Mouse (Mus musculus) testis, adult 2 months (tissue): Measurements from ENCODE around the gene Pogz.

ENCODE experiments used
- CTCF ChIP-seq: fragments of 200-500 bp; IDR thresholded peaks from 2 replicates; pipeline ENCODE4 v1.5.1; 2012; ENCODE audit warnings: low read depth, mild to moderate bottlenecking, inconsistent platforms, low read length, moderate library complexity; ENCODE audit not compliant: control insufficient read depth, insufficient read depth, insufficient replicate concordance
- POLR2A ChIP-seq: fragments of 200-500 bp; IDR thresholded peaks from 2 replicates; pipeline ENCODE4 v1.6.1; 2012; ENCODE audit warnings: low read depth, mild to moderate bottlenecking, inconsistent platforms, low read length, moderate library complexity; ENCODE audit not compliant: control insufficient read depth

DNA sequence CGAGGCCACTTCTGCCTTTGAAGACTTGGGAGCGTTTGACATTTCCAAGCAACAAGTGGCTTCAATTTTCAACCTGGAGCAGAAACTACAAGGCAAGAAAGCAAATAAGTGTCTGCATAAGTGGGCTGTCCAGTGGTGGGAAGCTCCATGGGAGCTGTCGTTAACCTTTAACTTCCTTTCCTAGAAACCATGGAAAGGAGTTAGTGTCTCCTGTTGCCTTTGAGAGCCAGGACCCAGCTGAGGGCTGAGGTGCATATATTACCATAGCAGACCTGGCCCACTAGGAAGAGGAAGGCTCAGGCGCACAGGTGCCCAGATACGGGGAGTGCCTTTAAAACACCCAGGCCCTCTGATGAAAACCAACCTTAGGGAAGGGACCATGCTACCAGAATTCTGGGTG is 4.7 kb upstream of the Pogz start:
- TF ChIP-seq POLR2A (no peak), CTCF (no peak)
